Mouse (Mus musculus) intestine, embryonic 14.5 days (tissue): Measurements from ENCODE around the gene Gigyf2. TPM values are rescaled to one million over a fixed set of nuclear protein-coding genes. Genes with fewer than 3 reads are reported as not detected.

Experiments used
- ATAC-seq: fragments of 200-750 bp; cut with Nextera tagmentation; replicated peaks from 2 replicates; pipeline ENCODE4 v1.8.0; 2017; ENCODE audit warnings: low read depth, moderate number of reproducible peaks, moderate TSS enrichment, moderate library complexity; ENCODE audit not compliant: low FRiP score, low TSS enrichment
- DNase-seq: peaks from one replicate; pipeline ENCODE4 v3.0.0-alpha.2; 2018; ENCODE audit warnings: low spot score
- H3K27ac ChIP-seq: fragments of 300-500 bp; sonication (generic); 2 replicates; pipeline ENCODE4 v1.5.1; 2014; ENCODE audit warnings: low read depth, mild to moderate bottlenecking, control low read depth
- H3K27me3 ChIP-seq: fragments of 300-500 bp; sonication (generic); replicated peaks from 2 replicates; pipeline ENCODE4 v1.6.1; 2014; ENCODE audit warnings: low read length, control low read depth; ENCODE audit not compliant: control insufficient read depth, insufficient read depth
- H3K36me3 ChIP-seq: fragments of 300-500 bp; sonication (generic); 2 replicates; pipeline ENCODE4 v1.6.1; 2014; ENCODE audit warnings: low read length, control low read depth; ENCODE audit not compliant: control insufficient read depth, insufficient read depth
- H3K4me1 ChIP-seq: fragments of 300-500 bp; sonication (generic); replicated peaks from 2 replicates; pipeline ENCODE4 v1.6.1; 2014; ENCODE audit warnings: low read length, control low read depth, mixed read lengths; ENCODE audit not compliant: control insufficient read depth, insufficient read depth
- H3K4me2 ChIP-seq: fragments of 300-500 bp; sonication (generic); 2 replicates; pipeline ENCODE4 v1.6.1; 2014; ENCODE audit warnings: low read length
- H3K4me3 ChIP-seq: fragments of 300-500 bp; sonication (generic); 2 replicates; pipeline ENCODE4 v1.5.1; 2014; ENCODE audit warnings: low read depth, low read length, control low read depth, mixed read lengths
- H3K9ac ChIP-seq: fragments of 300-500 bp; sonication (generic); 2 replicates; pipeline ENCODE4 v1.6.1; 2014; ENCODE audit warnings: mild to moderate bottlenecking, low read length
- H3K9me3 ChIP-seq: fragments of 300-500 bp; sonication (generic); 2 replicates; pipeline ENCODE4 v1.6.1; 2016; ENCODE audit warnings: low read length, control low read depth; ENCODE audit not compliant: control insufficient read depth
- WGBS: fragments of 180-500 bp; shearing (Covaris S2); extraction: QIAGEN DNeasy Blood & Tissue Kit; methylation state at CpG from one replicate; pipeline ENCODE4 v1.1.7; 2014; 5-methylcytosine and 5-hydroxymethylcytosine counted together
- polyA plus RNA-seq: library from polyadenylated mRNA; unstranded; fragments of >200 nt; fragmentation: Nextera tagmentation; extraction: Ambion mirVana; gene quantifications from 2 replicates; pipeline ENCODE4 v1.2.1, GENCODE M21; 2014

Gene Gigyf2
- polyA plus RNA-seq, 1 experiment from 2014 or later: 45.2 TPM

- DNase-seq: no peak
- ATAC-seq: peak; percentile 89
- Histone ChIP-seq H3K27ac (peak overlapping the region; percentile 90), H3K4me1 (peaks cover 7% of the 10 kb centered on the region), H3K9ac (peak overlapping the region; percentile 93), H3K4me3 (peak overlapping the region; percentile 96), H3K36me3 (peaks cover 5% of the 10 kb centered on the region), H3K27me3 (no peaks in the 10 kb centered on the region), H3K4me2 (peak overlapping the region; percentile 78), H3K9me3 (no peaks in the 10 kb centered on the region)
- WGBS: under 1% methylated on average over 44 of the region's 53 CpGs
Measured at GRCm38 (mm10) chr1:87327165-87327861, 515 bp downstream of the Gigyf2 start.

- peaks cover 32% of the 10 kb centered on the region for H3K36me3 ChIP-seq
- no peaks in the 10 kb centered on the region for H3K27me3 ChIP-seq
- no peak overlapping the region for H3K4me2 ChIP-seq
- no peak overlapping the region for H3K4me3 ChIP-seq
- ATAC-seq (no peak), DNase-seq (no peak)
- peaks cover 7% of the 10 kb centered on the region for H3K4me1 ChIP-seq
- WGBS: 93% methylated on average over 4 of the region's 4 CpGs
- no peaks in the 10 kb centered on the region for H3K9me3 ChIP-seq
- H3K9ac ChIP-seq: no peak overlapping the region
- H3K27ac ChIP-seq: no peak overlapping the region
Measured at GRCm38 (mm10) chr1:87331774-87332173, 5.0 kb downstream of the Gigyf2 start.

GRCm38 (mm10) chr1:87350576-87350975 is 23.8 kb downstream of the Gigyf2 start:
- Histone ChIP-seq H3K9me3 (no peaks in the 10 kb centered on the region), H3K4me3 (no peak overlapping the region), H3K4me1 (no peaks in the 10 kb centered on the region), H3K4me2 (no peak overlapping the region), H3K27me3 (no peaks in the 10 kb centered on the region), H3K27ac (no peak overlapping the region), H3K9ac (no peak overlapping the region), H3K36me3 (peaks cover 16% of the 10 kb centered on the region)
- no peak for DNase-seq
- 93% methylated on average over 2 of the region's 2 CpGs for WGBS
- ATAC-seq: no peak

GRCm38 (mm10) chr1:87360276-87360675 is 33.5 kb downstream of the Gigyf2 start:
- Histone ChIP-seq H3K9ac (no peak overlapping the region), H3K4me3 (no peak overlapping the region), H3K27ac (no peak overlapping the region), H3K9me3 (no peaks in the 10 kb centered on the region), H3K27me3 (no peaks in the 10 kb centered on the region), H3K4me2 (no peak overlapping the region), H3K4me1 (no peaks in the 10 kb centered on the region), H3K36me3 (peaks cover 17% of the 10 kb centered on the region)
- WGBS: 70% methylated on average over 1 of the region's 1 CpGs
- DNase-seq: no peak
- ATAC-seq: no peak

- H3K9me3 ChIP-seq: no peaks in the 10 kb centered on the region
- no peak overlapping the region for H3K4me2 ChIP-seq
- H3K9ac ChIP-seq: no peak overlapping the region
- H3K4me1 ChIP-seq: no peaks in the 10 kb centered on the region
- DNase-seq (no peak), ATAC-seq (no peak)
- 88% methylated on average over 3 of the region's 3 CpGs for WGBS
- no peaks in the 10 kb centered on the region for H3K27me3 ChIP-seq
- peaks cover 54% of the 10 kb centered on the region for H3K36me3 ChIP-seq
- H3K4me3 ChIP-seq: no peak overlapping the region
- no peak overlapping the region for H3K27ac ChIP-seq
Measured at GRCm38 (mm10) chr1:87378024-87378560, 51.3 kb downstream of the Gigyf2 start.

GRCm38 (mm10) chr1:87379919-87380318 is 53.1 kb downstream of the Gigyf2 start:
- no peak for ATAC-seq

GRCm38 (mm10) chr1:87381152-87381551 is 54.4 kb downstream of the Gigyf2 start:
- Histone ChIP-seq H3K9me3 (no peaks in the 10 kb centered on the region), H3K4me3 (no peak overlapping the region), H3K27ac (no peak overlapping the region), H3K4me2 (no peak overlapping the region), H3K9ac (no peak overlapping the region), H3K4me1 (no peaks in the 10 kb centered on the region), H3K27me3 (no peaks in the 10 kb centered on the region), H3K36me3 (peaks cover 32% of the 10 kb centered on the region)
- no peak for DNase-seq
- WGBS: 95% methylated on average over 3 of the region's 3 CpGs
- ATAC-seq: no peak

More at GRCm38 (mm10) chr1:87379919-87380318, 53.1 kb downstream of the Gigyf2 start:
- Histone ChIP-seq H3K9me3 (no peaks in the 10 kb centered on the region), H3K9ac (no peak overlapping the region), H3K27me3 (no peaks in the 10 kb centered on the region), H3K27ac (no peak overlapping the region), H3K4me2 (no peak overlapping the region), H3K4me1 (no peaks in the 10 kb centered on the region), H3K36me3 (peaks cover 39% of the 10 kb centered on the region), H3K4me3 (no peak overlapping the region)
- WGBS: 96% methylated on average over 1 of the region's 1 CpGs
- no peak for DNase-seq

- DNase-seq: no peak
- no peak overlapping the region for H3K4me3 ChIP-seq
- H3K9me3 ChIP-seq: no peaks in the 10 kb centered on the region
- no peak overlapping the region for H3K27ac ChIP-seq
- H3K9ac ChIP-seq: no peak overlapping the region
- 91% methylated on average over 9 of the region's 9 CpGs for WGBS
- H3K27me3 ChIP-seq: no peaks in the 10 kb centered on the region
- no peaks in the 10 kb centered on the region for H3K4me1 ChIP-seq
- peaks cover 39% of the 10 kb centered on the region for H3K36me3 ChIP-seq
- ATAC-seq: no peak
- H3K4me2 ChIP-seq: no peak overlapping the region
Measured at GRCm38 (mm10) chr1:87386436-87387092, 59.8 kb downstream of the Gigyf2 start.
